Mouse (Mus musculus) embryo, embryonic 10.5 days (tissue): Measurements from ENCODE around the gene Tlr5.

Experiments used
- DNase-seq: peaks from one replicate; pipeline ENCODE4 v3.0.0-alpha.2; 2015; ENCODE audit warnings: low spot score

Gene Tlr5

GRCm38 (mm10) chr1:182953667-182954066, 921 bp upstream of the Tlr5 start:
- no peak for DNase-seq

DNA sequence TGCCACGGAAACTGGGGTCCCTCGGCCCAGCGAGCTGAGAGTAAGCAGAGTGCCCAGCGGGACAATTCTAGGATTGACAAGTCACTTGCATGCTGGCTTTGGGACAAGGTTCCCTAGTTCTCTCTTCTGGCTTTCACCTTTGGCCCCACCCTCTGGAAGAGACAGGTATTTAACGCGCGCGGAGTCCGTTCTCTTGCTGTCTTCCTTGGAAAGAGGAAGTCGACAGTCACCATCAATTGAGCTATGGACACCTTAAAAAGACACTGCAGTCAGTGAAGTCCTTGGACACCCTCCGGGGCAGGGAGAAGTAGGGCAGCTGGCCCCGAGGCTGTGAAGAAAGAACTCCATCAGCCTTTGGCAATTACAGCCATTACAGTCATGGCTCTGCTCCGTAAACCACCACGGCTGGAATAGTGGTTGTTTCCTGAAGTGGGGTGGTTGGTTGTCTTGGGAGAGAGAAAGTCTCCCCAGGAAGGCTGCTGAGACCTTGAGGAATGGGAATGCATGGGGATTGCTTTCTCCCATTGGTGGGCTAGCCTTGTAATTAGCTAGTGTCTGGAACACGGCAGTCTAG, 546 bp downstream of the Tlr5 start:
- no peak for DNase-seq

GRCm38 (mm10) chr1:182956186-182956960, 1.8 kb downstream of the Tlr5 start:
- no peak for DNase-seq

DNA sequence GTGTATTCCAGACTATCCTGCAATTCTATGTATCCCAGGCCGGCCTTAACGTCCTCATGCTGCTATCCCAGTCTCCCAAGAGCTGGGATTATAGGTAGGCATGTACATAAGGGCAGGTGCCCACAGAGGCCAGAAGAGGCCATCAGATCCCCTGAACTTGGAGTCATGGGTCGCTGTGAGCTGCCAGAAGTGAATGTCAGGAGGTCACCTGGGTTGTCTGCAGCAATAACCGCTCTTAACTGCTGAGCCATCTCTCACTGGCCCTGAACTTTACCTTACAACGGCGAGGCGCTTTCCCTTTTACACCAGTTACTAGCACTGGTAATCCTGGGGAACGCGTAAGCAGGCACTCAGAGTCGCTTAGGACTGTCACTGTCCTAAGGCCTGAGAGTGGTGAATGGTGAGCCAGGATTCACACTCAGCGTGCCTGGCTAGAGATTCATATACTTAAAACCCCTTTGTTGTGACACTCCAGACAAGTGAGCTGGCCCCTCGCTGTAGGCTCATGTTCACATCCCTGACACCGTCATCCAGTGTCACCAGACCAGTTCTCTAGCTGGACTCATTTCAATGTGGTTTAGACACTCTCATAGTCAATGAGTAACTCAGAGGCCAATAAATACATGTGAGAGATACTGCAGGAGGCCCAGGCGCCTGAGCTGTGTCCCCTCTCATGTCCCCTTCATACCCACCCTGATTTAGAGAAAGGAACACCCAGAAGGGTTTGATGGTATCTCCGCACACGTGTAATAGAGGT, 2.6 kb downstream of the Tlr5 start:
- no peak for DNase-seq

- DNase-seq = no peak
These were observed 3.4 kb downstream of the Tlr5 start for GRCm38 (mm10) chr1:182957826-182958544.

GRCm38 (mm10) chr1:182958824-182959223, 4.2 kb downstream of the Tlr5 start:
- no peak for DNase-seq

DNA sequence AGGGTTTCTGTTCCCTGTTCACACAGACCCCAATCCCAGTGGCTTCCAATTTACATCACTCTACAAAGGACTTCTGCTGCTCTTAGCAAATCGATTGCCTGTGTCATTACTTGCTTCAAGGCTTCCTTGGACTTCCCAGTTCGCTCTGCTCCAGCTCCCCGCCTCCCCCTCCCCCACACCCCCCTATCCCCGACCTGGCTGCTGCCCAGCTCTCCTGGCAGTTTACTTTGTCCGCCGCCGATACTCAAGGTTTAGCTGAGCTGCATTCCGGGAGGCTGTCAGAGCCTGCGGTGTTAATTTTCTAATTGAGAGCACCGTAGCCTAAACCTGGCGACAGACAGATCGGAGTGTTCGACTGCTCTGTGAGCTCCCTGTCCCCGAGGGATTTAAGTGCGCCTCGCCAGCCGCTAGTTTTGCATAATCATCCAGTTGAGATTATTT, 4.7 kb downstream of the Tlr5 start:
- DNase-seq = peak; percentile 68

DNA sequence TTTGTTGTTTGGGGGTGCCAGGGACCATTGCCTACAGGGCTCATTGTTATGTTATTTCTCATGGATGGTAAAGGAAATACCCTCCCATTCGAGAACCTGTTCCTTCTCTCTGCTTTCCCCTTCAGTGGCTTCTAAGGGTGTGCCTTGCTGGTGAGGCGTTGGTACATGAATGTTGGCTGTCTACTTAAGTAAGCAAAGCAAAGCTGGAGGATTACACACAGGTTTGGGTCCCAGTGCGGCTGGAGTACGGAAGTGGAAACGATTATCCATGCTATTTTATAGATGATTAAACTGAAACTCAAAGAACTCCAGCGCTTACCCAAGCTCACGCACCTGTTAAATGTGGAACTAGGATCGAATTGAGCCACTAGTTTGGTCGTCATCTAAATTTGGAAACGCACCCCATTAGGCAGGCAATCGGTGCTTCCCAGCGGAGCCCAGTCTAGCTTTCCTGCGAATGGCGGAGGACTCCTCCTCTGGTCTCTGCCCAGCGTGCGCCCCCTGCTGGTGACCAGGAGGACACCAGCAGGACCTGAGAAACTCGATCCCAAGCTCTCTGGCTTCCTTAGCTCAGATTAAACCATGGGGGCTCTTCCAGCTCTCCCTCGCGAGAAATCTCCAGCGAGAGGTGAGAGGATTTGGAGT, 5.3 kb downstream of the Tlr5 start:
- peak; percentile 94 for DNase-seq

GRCm38 (mm10) chr1:182961076-182961475, 6.5 kb downstream of the Tlr5 start:
- no peak for DNase-seq

- DNase-seq = no peak
These were observed 8.7 kb downstream of the Tlr5 start for GRCm38 (mm10) chr1:182963329-182963728.

- no peak for DNase-seq
These were observed 10.4 kb downstream of the Tlr5 start for GRCm38 (mm10) chr1:182964855-182965466.

DNA sequence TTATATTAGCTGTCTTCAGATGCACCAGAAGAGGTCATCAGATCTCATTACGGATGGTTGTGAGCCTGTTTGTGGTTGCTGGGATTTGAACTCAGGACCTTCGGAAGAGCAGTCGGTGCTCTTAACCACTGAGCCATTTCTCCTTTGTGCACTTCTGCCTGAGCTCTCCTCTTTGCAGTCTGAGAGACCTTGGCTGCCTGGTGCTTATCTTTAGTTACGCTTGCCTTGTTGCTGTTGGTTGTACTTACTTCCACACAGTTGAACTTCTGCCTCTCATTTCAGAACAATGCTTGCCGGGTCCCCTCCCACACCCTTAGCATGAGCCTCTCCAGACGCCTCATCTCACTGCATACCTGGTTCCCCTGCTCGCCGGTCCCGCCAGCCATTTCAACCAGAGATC, 14.1 kb downstream of the Tlr5 start:
- DNase-seq = no peak

DNA sequence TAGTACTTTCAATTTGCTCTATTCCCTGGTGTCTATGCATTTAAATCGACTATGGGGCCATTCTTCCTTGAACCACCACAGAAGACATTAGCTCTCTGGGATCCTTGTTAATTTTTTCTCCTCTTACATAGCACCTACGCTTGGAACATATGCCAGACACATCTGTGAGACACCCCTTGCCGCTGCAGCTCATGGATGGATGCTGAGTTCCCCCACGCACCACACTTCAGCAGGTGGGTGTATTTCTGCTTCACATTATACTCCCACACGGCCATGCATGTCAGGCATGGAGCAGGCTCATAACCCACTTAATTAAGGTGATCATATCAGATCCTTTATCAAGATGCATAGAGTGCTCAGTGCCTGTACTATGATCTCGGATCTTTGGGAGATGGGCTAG, 17.7 kb downstream of the Tlr5 start:
- no peak for DNase-seq

DNA sequence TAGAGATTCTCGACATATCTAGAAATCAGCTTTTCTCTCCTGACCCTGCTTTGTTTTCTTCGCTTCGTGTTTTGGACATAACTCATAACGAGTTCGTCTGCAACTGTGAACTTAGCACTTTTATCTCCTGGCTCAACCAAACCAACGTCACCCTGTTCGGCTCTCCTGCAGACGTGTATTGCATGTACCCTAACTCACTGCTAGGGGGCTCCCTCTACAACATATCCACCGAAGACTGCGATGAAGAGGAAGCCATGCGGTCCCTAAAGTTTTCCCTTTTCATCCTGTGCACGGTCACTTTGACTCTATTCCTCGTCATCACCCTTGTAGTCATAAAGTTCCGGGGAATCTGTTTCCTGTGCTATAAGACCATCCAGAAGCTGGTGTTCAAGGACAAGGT, 20.2 kb downstream of the Tlr5 start:
- DNase-seq = no peak

GRCm38 (mm10) chr1:182980702-182981101, 26.1 kb downstream of the Tlr5 start:
- no peak for DNase-seq

- peak; percentile 97 for DNase-seq
These were observed 28.4 kb downstream of the Tlr5 start for GRCm38 (mm10) chr1:182982995-182983394.

DNA sequence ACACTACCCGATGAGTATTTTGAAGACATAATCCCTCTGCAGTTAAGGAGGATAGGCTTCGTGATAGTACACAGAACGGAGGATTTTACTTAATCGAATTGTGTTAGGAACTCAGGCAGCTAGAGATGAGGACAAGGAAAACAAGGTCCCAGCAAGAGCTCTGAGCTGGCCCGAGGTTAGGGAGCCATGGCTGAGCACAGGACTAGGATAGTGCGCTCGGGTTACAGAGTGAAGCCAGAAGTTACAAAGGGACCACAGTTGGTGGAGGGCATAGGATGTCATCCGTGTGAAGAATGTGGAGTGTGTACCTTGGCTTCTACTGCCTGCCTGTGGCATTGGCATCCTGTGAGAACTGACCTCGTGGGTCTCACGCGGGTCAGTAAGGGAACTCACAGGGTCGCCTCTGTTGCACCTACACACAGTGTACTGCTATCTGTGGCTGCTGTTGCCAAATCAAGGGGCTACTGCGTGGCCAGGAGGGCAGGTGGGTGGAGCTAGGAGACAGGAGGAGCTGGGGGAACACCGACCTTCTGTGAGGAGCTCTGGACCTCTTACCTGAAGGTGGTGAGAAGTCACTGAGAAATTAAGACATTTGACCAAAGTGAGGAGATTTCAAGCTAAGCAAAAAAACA, 29.0 kb downstream of the Tlr5 start:
- no peak for DNase-seq

- DNase-seq = no peak
These were observed 31.7 kb downstream of the Tlr5 start for GRCm38 (mm10) chr1:182986243-182986642.

DNA sequence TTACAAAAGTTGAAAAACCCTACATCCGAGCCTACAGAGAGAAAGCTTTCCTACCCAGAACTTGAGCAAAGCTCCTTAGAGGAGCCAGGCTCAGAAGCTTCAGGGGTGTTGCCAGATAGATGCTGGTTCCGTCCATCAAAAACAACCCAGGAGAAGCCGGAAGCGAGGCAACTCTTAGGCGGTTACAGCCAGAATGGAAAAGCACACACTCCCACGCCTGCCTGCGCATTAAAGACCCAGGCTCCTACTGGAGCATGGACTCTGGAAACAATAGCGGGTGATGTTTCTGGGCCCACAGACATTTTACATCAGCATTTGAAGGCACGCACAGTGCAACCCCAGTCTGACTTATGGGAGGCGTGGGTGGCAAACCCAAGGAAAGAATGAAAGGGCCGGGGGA, 32.2 kb downstream of the Tlr5 start:
- DNase-seq = no peak

DNA sequence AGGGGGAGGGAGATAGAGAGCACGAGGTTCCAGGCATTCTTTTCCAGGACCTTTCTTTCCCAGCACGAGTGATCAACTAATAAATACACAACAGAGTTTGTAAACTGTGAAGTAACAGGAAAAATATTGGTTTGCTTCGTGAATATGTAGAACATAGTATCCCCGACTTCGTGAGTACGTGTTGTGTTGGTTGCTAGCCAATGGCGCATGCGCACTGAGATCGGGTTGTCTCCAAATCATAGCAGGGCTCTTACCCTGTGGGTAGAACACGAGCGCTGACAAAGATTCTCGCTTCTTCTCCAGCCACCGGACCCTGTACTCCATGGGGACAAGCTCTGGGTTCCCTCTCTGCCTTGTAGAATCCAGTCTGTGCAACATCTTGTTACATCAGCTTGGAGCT, 33.2 kb downstream of the Tlr5 start:
- DNase-seq = no peak

DNA sequence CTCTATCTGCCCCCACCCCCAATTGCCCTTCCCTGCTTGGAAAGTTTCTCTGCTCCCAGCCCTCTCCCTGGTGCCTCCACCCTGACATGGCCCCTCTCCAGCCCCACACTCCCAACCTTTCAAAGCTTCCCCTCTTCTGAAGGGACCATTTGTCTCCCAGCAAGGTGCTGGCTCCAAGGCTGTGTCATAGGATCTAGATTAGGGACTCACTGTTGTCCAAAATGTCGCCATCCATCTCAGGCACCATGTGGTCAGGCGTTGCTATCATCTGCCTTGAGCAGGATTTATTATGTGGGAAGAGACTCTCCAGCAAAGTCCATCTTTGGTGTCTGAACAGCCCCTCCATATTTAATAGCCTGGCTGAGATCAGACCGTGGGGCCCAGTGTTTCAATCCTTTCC, 34.1 kb downstream of the Tlr5 start:
- no peak for DNase-seq
